Mouse (Mus musculus) embryo, embryonic 10 days (tissue): ENCODE measurements at regions not wholly inside any gene's neighbourhood (a gene's known extent, or its start where the extent isn't known, plus 50 kb on each side); places are given as distances from the start of the nearest gene placed in this dataset.
A peak's percentile ranks its signal among the peaks of the same experiment; 100 is the strongest.
"Not testable (repeated sequence)": the region's sequence is repeated elsewhere in the genome, so short reads cannot be mapped to it uniquely, and the experiment has no call there.

ENCODE experiments used
- DNase-seq: peaks from one replicate; pipeline ENCODE4 v3.0.0-alpha.2; 2015; ENCODE audit warnings: low spot score

DNA sequence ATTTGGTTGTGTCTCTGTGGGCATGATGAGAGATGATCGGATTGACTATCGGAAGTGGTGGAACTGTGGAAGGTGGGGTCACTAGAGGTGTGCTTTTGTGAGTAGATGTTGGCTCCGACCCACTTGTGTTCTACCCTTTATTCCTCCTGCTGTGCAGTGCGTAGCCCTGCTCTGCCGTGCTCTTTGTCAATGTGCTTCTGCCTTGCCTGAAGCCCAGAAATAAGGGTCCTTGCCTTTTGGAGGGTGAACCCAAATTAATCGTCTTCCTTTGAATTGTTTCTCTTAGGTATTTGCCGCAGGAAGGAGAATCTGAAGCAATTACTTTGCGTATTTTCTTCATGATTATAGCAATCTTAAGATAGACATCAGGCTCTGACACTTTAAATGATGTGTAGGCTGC lies 421.6 kb upstream of the Zfp507 start:
- no peak for DNase-seq

DNA sequence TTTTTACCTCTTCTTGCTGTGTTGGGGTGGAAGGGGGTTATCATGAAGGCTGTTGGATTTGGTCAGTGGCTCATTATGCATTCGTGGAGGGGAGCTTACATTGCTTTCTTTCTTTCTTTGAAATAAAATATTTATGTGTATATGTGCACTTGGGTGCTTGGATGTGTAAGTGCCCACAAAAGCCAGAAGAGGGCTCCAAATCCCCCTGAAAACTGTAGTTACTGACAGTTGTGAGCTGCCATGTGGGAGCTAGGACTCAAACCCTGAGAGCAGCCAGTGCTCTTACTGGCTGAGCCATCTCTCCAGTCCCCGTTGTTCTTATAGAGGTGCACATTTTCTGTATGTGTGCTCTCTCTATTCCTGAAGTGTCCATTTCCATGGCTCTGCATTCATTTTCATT lies 415.6 kb upstream of the Zfp507 start:
- no peak for DNase-seq

DNA sequence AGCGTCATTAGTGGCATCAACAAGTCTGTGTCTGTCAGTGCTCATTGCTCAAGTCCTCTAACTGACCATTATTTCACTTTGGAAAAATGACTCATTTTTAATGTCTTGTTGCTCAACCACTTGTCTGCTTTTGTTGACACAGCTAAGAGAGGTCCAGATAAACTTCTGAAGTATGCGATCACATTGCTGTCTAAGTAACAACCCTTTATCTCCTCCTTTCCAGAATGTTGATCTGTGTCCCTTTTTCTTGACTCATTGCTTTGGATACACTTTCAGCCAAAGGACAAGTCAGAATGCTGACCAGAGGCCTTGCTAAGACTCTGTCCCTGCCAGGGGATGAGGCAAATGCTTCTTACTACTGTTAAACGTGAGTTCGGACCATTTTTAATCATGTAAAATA lies 407.2 kb upstream of the Zfp507 start:
- DNase-seq = no peak

DNA sequence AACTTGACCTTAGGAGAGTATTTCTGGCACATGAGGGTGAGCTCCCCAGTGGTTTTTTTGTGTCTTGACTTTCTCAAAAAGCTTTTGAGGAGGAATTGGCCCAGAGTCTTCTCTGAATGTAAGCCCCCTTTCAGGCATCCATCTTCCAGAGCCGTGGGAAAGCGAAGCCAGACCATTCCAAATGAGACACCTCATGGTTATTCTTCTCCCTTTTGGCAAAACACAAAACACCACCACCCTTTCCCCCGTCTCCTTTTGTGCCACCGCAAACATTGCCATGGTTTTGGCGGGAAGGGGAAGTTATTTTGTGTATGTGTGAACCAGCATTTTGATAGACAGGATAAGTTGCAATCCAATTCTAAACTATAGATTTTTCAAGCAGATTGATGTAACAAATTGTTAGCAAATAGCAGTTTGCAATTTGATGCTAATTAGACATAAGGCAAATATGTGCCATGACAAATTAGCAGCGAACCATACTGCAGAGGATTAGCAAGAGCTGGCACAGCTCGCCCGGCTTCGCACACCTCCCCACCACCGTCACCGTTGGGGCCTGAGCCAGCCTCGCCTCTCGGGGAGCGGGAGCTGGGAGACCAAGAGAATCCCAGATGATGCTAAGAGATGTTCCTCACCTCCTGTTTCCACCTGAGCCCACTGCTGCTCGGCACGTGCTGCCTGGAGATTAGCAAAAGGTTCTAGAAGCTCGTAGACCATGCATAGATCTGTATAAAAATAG lies 404.9 kb upstream of the Zfp507 start:
- no peak for DNase-seq

DNA sequence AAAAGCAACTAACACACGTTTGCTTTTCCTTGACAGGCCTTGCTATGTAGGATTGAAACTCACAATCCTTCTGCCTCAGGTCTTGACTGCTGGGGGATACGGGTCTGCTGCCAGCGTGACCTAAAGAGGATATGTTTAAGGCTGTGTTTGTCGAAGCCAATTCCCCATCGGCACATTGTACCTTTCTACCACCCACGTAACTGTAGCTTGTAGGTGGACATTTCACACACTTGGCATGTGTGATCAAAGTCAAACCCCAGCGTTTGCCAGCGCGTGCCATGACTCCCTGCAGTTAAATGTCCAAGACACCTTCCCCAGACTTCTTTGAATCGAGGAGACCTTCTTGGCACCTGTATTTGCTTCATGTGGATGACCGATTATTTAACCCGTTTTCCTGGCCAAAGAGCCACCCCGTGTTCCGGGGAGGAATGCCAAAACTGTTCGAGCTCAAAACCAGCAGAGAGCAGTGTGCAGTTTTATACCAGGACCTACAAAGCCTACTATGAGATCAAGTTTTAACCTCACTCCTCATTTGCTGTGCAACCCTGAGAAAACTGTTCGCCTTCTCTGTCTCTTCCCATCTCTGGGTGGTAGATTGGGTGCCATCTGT lies 395.4 kb upstream of the Zfp507 start:
- no peak for DNase-seq

DNA sequence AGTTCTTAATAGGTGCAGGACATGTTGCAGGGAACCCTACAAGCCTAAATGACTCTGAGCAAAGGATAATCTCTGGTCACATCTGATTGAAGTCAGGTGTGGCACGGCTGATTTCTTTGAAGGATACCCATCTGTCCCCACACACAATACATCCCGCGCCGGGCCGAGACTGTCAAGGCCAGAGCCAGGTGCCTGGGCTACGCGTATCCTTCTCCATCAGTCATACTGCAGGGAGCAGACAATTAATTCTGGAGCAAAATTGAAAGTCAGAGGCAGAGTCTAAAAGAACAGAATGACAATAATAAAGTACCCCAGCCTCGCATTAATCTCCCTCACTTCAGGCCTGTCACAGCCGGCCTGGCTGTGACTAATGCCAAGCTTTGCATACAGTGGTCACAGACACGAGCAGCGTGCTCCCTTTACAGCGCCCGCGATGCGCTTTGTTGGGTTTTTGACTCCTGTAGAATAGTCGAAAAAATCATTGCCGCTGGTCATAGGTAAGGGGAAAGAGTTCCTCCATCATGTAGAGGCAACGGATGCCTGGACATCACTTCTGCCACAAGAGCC lies 393.4 kb upstream of the Zfp507 start:
- DNase-seq = no peak

DNA sequence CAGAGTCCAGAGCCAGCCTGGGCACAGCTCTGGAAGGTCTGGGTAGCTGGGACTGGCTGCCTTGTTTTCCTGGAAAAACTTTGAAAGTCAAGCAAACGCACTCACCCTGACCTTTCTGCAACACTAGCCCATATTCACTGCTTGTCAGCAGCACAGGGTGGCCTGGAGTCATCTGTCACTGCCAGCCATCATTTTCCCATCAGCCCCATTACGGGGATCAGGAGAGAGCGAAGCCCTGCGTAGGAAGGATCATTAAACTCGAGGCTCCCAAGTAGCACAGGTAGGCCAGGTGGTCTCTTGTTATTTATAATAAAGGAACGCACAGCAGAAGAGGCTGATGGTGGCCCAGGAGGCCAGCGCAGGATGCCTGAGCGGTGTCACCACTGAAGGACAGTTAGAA lies 389.8 kb upstream of the Zfp507 start:
- peak; percentile 15 for DNase-seq

DNA sequence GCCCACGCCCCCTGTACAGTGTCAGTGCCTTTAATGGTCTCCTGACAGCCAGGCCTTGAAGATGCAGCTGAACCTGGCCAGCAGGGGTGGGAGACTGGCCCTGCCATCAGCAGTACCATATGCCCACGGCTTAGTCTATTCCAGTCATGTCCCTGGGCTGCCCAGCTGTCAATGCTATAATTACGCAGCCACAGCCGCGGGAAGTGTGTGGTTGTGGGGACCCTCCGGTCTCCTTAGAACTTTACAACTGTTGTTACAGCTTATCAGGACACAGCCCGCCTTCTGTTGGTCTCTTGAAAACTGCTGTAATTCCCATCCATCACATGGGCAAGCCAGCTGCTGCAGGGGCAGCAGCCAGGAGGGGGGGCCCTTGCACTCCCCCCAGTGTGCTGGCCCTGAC lies 375.1 kb upstream of the Zfp507 start:
- no peak for DNase-seq

DNA sequence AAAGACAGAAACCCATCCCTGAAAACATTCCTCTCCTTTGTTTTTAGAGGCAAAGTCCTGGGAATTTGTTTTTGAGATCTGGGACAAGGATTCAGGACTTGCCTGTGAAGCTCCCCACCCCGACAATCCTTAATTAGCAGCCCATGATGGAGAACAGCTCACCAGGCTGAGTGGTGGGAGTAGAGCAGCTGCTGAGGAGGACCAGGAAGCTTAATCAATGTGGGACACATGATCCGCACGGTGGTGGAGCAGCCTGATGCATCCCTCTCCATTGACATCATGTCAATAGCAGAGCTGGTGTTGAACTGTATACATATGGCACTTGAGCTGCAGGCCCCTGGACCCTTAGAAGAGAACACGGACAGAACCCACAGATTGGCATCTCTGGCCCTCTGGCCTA lies 372.5 kb upstream of the Zfp507 start:
- no peak for DNase-seq

DNA sequence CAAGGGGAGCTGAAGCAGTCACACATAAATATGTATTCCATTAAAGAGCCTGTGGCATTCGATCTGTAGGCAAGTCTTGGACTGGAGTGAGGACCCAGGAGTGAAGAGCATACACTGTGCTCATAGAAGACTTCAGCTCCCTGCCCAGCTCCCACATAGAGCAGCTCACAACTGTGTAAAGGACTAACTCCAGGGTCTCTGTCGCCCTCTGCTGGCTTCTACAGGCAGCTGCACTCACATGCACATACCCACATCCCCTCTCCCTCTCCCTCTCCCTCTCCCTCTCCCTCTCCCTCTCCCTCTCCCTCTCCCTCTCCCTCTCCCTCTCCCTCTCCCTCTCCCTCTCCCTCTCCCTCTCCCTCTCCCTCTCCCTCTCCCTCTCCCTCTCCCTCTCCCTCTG lies 369.7 kb upstream of the Zfp507 start:
- DNase-seq = not testable (repeated sequence)

DNA sequence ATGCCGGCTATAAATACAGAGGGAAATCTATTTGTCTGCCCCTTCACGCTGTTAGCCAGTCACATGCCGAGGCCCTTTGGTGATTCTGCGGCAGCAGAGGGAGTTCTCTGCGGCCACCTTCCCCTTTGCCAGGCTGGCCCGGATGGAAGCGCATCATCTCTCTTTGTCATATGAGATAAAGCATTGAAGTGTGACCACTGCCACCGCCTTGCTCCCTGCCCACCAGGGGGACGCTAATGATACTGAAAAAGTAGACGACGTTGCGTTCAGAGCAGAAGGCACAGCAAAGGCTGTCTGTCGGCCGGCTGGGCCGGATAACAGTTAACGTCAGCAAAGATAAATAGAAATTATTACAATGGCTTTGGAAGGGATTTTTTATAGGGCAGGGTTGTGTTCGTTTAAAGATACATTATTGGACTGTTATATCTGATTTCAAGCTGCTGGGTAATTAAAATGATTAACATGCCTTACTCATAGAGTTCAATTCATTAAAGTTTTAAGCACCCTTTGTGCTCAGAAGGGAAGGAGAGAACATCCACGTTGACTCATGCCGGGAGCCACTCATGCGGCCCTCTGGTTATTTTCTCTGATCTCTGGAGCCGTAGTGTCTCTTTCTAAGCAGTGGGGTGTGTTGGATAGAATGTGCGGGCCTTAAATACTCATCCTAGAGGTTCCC lies 354.6 kb upstream of the Zfp507 start:
- no peak for DNase-seq

DNA sequence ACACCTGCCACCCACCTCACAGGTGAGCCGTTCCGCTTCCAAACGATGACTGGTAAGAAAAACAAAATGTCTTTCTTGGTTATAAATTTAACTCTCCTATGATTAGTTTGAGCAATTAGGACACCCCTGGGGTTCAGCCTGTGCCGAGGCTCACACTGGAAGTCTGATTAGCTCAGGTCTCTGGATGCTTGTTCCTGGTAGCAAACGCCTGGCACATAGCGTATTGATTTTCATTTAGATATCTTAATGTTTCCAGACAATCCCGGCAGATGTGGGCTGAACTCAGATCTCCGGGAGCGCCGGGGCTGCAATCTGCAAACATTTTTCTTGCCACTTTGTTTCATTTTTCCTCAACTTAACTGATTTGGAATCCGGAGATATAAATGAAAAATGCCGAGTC lies 353.8 kb upstream of the Zfp507 start:
- no peak for DNase-seq

DNA sequence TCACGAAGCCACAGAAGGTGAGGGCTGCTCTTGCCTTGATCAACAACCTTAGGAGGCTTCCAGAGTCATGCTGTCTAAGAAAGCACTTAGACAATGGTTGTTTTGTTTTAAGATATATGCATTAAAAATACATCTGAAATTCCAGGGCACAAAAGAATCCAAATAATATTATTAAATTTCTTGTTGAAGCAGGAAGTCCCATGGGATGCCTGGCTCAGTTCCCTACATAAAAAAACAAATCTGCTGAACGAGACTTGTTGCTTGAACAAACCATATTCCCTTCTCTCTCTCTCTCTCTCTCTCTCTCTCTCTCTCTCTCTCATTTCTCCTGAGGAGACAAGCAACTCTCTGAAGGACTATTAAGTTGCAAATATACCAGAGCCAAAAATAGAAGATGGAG lies 352.8 kb upstream of the Zfp507 start:
- no peak for DNase-seq

DNA sequence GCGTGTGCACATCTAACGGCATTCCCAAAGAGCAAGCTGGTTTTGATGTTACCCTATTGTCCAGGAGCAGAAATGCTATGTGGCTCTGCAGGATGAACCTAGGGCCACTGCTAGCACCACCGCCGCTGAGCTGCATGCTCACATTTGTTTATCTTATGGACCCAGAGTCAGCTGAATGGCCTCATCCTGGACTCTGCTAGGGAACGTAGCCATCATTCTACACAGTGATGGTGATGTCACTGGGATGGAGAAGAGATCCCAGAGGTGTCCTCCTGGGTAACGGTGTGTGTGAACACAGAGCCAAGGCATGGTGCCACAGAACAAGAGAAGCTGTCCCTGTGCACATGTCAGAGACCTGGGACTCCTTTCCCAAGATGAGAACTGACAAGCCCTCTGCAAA lies 352.4 kb upstream of the Zfp507 start:
- no peak for DNase-seq

DNA sequence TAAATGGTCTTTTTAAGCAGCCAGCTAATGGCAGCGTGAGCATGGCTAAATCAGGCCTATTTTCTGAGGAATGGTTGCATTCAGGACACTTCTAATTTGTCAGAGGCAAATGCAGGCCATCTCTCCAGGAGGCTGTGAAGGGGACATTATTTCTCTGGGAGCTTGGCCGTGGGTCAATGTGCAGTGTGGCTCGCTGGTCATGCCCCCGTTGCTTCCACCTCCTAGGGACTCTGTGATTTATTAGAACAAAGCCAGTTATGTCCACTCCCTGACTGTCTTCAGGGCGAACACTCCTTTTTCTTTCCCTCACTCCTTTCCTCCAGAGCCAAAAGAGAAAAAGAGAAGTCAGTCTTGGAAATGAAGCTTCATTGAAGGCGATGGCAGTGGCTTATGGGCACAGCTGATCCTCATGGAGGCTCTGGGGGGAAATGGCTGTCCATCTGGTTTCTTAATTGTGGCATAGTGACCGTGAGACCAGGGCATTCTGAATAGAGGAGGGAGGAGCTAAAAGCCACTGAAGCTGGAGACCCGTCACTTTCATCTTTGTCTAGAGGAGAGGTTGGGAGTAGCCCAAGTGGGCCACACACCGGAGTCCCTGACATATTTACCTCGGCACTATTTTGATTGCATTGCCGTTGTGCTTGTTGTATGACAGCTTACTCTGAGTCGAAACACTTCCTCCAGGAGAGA lies 348.2 kb upstream of the Zfp507 start:
- DNase-seq = peak; percentile 52

DNA sequence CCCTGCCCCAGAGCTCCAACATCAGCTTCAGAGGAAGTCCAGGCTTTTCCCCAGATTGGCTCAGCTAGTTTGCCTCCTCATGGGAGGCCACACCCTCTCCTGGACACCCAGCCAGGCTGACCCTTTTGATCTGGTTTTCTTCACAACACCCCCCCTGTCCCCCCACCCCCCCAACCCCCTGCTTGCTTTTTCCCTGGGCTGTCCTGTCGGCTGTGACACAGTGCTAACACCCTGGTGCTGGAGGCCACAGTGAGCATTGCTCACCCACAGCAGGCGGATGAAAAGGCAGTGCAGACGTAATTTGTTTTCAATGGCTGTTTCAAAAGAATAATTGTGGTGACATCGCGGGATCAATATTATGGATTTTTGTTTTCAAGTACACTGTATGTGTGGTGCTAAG lies 333.8 kb upstream of the Zfp507 start:
- DNase-seq = no peak

DNA sequence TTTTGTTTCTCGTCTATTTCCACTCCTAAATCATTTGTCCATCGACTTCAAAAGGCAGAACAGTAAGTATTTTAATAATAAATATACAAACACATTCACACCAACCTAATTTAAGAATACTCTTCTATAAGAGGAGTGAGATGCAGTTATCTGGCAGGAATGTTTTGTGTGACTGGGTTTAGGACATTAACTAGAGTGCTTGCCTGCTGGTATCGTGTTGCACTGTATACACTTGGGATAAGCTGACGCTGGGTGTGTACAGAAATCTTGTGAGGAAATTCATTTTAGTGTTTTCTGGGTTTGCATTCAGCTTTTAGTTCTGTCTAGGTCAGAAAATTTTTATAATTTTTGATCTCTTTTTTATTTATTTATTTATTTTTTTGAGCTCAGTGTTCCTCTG lies 331.8 kb upstream of the Zfp507 start:
- no peak for DNase-seq

DNA sequence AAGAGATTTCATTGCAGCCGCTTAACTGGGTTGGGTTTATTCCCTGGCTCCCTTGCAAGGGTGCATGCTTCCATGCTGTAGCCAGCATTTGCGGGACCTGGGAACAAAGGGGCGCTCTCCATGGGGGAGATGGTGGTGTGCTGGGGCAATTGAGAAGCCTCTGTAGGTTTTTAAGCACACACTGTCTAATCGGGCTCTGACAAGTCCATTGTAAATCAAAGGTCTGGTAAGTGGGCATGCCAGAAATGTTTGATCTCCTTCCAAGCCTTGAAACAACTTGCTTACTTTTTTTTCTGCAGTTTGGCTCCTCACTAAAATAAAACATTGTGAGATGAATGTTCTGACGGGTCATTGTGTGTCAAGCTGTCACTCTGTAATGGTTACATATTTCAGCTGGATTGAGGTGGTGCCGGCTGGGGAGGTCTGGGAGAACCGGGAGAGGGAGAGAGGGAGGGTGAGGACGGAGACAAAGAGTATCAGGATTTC lies 330.9 kb upstream of the Zfp507 start:
- peak; percentile 43 for DNase-seq

DNA sequence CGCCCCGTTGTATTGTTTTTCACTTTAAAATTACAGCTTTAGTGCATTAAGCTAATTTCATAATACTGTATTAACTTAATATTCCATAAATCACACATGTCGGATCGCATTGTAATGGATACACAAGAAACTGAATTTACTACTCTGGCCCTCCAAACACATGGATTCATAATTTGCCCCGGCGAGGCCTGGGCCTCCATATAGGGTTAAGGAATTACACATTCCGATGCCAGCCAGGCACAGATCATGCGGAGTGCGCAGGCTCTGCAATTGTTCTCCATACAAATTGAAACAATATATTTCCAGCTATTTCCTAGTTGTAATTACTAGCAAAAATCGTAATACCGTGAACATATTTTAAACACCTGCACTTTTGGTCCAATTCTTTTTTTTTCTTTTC lies 330.2 kb upstream of the Zfp507 start:
- no peak for DNase-seq

DNA sequence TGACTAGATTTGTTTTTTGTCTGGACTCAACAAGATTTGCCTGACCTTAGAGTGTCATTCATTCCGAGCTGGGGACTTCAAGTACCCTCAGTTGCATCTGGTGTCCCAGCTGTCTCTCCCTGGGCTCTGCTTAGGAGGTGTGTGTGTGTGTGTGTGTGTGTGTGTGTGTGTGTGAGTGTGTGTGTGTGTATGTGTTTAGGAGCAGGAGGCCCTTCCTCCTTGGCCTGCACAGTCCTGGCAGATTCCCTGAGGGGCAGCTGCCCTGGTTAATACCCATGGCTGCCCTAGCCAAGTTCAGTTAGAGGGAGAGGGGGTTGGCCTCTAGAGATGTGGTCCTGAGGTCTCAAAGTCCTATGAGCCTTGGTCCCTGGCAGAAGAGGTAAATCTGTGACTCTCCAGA lies 329.8 kb upstream of the Zfp507 start:
- DNase-seq = no peak

DNA sequence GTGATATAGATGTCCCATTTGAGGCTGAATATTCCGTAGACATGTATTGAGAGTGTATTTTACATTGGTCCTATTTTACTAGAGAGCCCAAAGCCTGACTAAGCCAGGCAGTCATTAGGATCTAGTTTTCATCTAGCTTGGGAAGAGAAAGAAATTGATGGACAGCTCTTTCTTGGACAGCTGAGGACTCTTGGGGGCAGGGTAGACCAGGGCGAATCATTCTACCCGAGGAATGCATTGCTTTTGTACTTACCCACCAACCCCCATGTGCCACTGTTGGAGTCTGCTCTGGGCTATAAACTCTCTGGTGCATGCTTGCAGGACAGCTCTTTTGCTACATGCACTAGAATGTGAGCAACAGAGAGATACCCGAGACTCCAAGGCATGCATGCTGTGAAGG lies 294.3 kb upstream of the Zfp507 start:
- DNase-seq = no peak
